ENCODE assay signal across 14 mouse cellular contexts in genomic region chr6:28855442-28855841, GRCm38 (mm10). TPM values are rescaled to one million over a fixed set of nuclear protein-coding genes. Genes with fewer than 3 reads are reported as not detected.
A peak's percentile ranks its signal among the peaks of the same experiment; 100 is the strongest.
DNase-seq lines count a peak whose midpoint lies in the region; ATAC-seq and TF ChIP-seq lines count a peak whose summit lies in the region.
"Had no signal": no experiment of that assay in that cellular context is flagged by ENCODE, and none has a peak within 500 bp of the region (broad histone marks: within the 10 kb centered on the region; RNA-seq: fewer than 3 reads in every experiment).

No protein-coding gene starts in this region.

- no peaks in the 10 kb centered on the region for H3K36me3 ChIP-seq in kidney, embryonic 14.5 days (ENCODE audit: control insufficient read depth, insufficient read depth, low read length)
- no peaks in the 10 kb centered on the region for H3K36me3 ChIP-seq in kidney, embryonic 15.5 days
- no peaks in the 10 kb centered on the region for H3K36me3 ChIP-seq in limb, embryonic 10.5 days
- H3K36me3 ChIP-seq: limb, embryonic 13.5 days had no signal

- peak; percentile 37; the same call in 1 of the 2 replicates for ATAC-seq in kidney, embryonic 14.5 days (ENCODE audit: low FRiP score, low TSS enrichment)
- ATAC-seq in kidney, embryonic 15.5 days (replicated peaks; ENCODE audit: low FRiP score) = no peak
- ATAC-seq in activated CD4-positive, CD25-positive, alpha-beta regulatory T cell, adult 4 months = no peak

- no peak overlapping the region for H3K9ac ChIP-seq in kidney, embryonic 14.5 days (ENCODE audit: low read depth, low read length)
- H3K9ac ChIP-seq in kidney, embryonic 15.5 days = no peak overlapping the region
- H3K9ac ChIP-seq: limb, embryonic 13.5 days had no signal

- peak; percentile 18 for DNase-seq in adrenal gland, postnatal 10 days
- DNase-seq in adrenal gland, adult 8-10 months = no peak
- DNase-seq in cerebellum, adult 2 months = peak; percentile 50 to 66
- no peak for DNase-seq in limb, embryonic 10.5 days (ENCODE audit: low spot score)
- no peak for DNase-seq in ovary, postnatal 14 days (ENCODE audit: low spot score)
- DNase-seq: kidney, postnatal 14 days; layer of hippocampus, postnatal 36 days; lung, adult 18-20 months; thymus, adult 18-20 months had no signal

- H3K4me1 ChIP-seq in kidney, embryonic 14.5 days (ENCODE audit: control insufficient read depth, insufficient read depth, low read length) = peaks cover 23% of the 10 kb centered on the region
- peaks cover 30% of the 10 kb centered on the region for H3K4me1 ChIP-seq in kidney, embryonic 15.5 days
- peaks cover 7% of the 10 kb centered on the region; the same call in 1 of the 2 replicates for H3K4me1 ChIP-seq in cerebellum, adult 2 months (ENCODE audit: control insufficient read depth, insufficient read depth, low read length)
- H3K4me1 ChIP-seq in limb, embryonic 10.5 days = peaks cover 50% of the 10 kb centered on the region

- 10% methylated on average over 3 of the region's 3 CpGs for WGBS in kidney, embryonic 14.5 days
- WGBS in kidney, embryonic 15.5 days = 19% methylated on average over 3 of the region's 3 CpGs
- WGBS in cerebellum, adult 2 months = 8% methylated on average over 3 of the region's 3 CpGs
- WGBS in limb, embryonic 10.5 days = 3% methylated on average over 3 of the region's 3 CpGs

- TF ChIP-seq POLR2A in cerebellum, adult 2 months (IDR thresholded peaks at IDR 0.05; ENCODE audit: borderline replicate concordance, insufficient read depth, low read length) = no peak

- H3K4me2 ChIP-seq in kidney, embryonic 14.5 days (replicated peaks; ENCODE audit: low read depth, low read length) = no peak overlapping the region
- H3K4me2 ChIP-seq in kidney, embryonic 15.5 days = no peak overlapping the region

- TF ChIP-seq CTCF in cerebellum, adult 2 months (IDR thresholded peaks at IDR 0.05; ENCODE audit: borderline replicate concordance, insufficient read depth, low read depth, low read length) = no peak

- H3K27me3 ChIP-seq in kidney, embryonic 14.5 days (ENCODE audit: control insufficient read depth, insufficient read depth, low read length) = no peaks in the 10 kb centered on the region
- H3K27me3 ChIP-seq in kidney, embryonic 15.5 days = no peaks in the 10 kb centered on the region
- no peaks in the 10 kb centered on the region for H3K27me3 ChIP-seq in cerebellum, adult 2 months (ENCODE audit: control insufficient read depth, insufficient read depth, low read length)
- H3K27me3 ChIP-seq in limb, embryonic 10.5 days (ENCODE audit: low read depth, poor library complexity, severe bottlenecking) = peaks cover 7% of the 10 kb centered on the region; the same call in 1 of the 2 replicates
- H3K27me3 ChIP-seq: limb, embryonic 13.5 days had no signal

- H3K27ac ChIP-seq in kidney, embryonic 14.5 days (ENCODE audit: low read depth, low read length) = no peak overlapping the region
- H3K27ac ChIP-seq in kidney, embryonic 15.5 days = no peak overlapping the region
- no peak overlapping the region for H3K27ac ChIP-seq in cerebellum, adult 2 months (ENCODE audit: insufficient read depth, low read length)
- H3K27ac ChIP-seq in limb, embryonic 10.5 days = peak overlapping the region; percentile 66
- H3K27ac ChIP-seq: limb, embryonic 13.5 days had no signal

- H3K9me3 ChIP-seq in kidney, embryonic 14.5 days (ENCODE audit: control insufficient read depth, low read length) = no peaks in the 10 kb centered on the region
- no peaks in the 10 kb centered on the region for H3K9me3 ChIP-seq in kidney, embryonic 15.5 days (replicated peaks)
- H3K9me3 ChIP-seq in limb, embryonic 10.5 days (replicated peaks) = no peaks in the 10 kb centered on the region
- H3K9me3 ChIP-seq: limb, embryonic 13.5 days had no signal

- no peak overlapping the region for H3K4me3 ChIP-seq in kidney, embryonic 14.5 days (ENCODE audit: low read length)
- H3K4me3 ChIP-seq in kidney, embryonic 15.5 days (replicated peaks) = no peak overlapping the region
- H3K4me3 ChIP-seq in cerebellum, adult 2 months (replicated peaks; ENCODE audit: insufficient read depth, low read depth, low read length) = no peak overlapping the region
- 0 out of 2 replicates have a peak overlapping the region, but pooled peaks have one; percentile 8 for H3K4me3 ChIP-seq in limb, embryonic 10.5 days
- H3K4me3 ChIP-seq: limb, embryonic 13.5 days had no signal

RNA-seq across cellular contexts. Expression of gene Lrrc4, which starts 23.9 kb away (rescaled TPM):
- total RNA-seq in adrenal gland, postnatal 10 days (2021) = 1 to 10 TPM; 5.2 to 5.9 TPM
- 1 to 10 TPM; 5.9 to 8.0 (median 7.1) TPM for total RNA-seq in adrenal gland, adult 8-10 months (2022)
- 1.6 and 2.8 TPM in 2 replicates for polyA plus RNA-seq in kidney, embryonic 14.5 days (2014; fragmentation: Nextera tagmentation; extraction: Ambion mirVana)
- polyA plus RNA-seq in kidney, embryonic 15.5 days (2015; fragmentation: Nextera tagmentation; extraction: Ambion mirVana) = 1.8 and 1.9 TPM in 2 replicates
- 51.6 and 58.0 TPM in 2 replicates for polyA plus RNA-seq in cerebellum, adult 2 months (2012; rRNA removed)
- polyA plus RNA-seq in limb, embryonic 10.5 days (2016; fragmentation: Nextera tagmentation; extraction: Ambion mirVana) = 0.16 and 0.36 TPM in 2 replicates
- under 1 TPM; 0.37 to 0.42 TPM for polyA plus RNA-seq in activated CD4-positive, CD25-positive, alpha-beta regulatory T cell, adult 4 months (2017; shearing (Covaris generic))
- total RNA-seq: megakaryocyte progenitor cell, adult 5-6 weeks had no signal

Comparison
In these comparisons a context has a peak if more than half of its experiments do, and no peak if none do; other contexts are left out.
1. DNase-seq: peak in adrenal gland, postnatal 10 days (single experiment) and cerebellum, adult 2 months (2 of 2); none in adrenal gland, adult 8-10 months (single experiment), limb, embryonic 10.5 days (single experiment) and ovary, postnatal 14 days (single experiment).
2. RNA of gene Lrrc4, which starts 23.9 kb away (polyA plus RNA-seq): 51.6 to 58.0 TPM in cerebellum, adult 2 months; 1.6 to 2.8 TPM in kidney, embryonic 14.5 days, 1.8 to 1.9 TPM in kidney, embryonic 15.5 days, 0.37 to 0.42 TPM in activated CD4-positive, CD25-positive, alpha-beta regulatory T cell, adult 4 months and 0.16 to 0.36 TPM in limb, embryonic 10.5 days; every median in the first group is over 10 times any median in the second.